Mouse (Mus musculus) NIH3T3 (cell line): ENCODE measurements around the gene Tmbim1.
"Not testable (repeated sequence)": the region's sequence is repeated elsewhere in the genome, so short reads cannot be mapped to it uniquely, and the experiment has no call there.

Experiments used
- DNase-seq: peaks from one replicate; pipeline ENCODE4 v3.0.0-alpha.2; 2012; ENCODE audit warnings: low read depth

The Tmbim1 gene

DNA sequence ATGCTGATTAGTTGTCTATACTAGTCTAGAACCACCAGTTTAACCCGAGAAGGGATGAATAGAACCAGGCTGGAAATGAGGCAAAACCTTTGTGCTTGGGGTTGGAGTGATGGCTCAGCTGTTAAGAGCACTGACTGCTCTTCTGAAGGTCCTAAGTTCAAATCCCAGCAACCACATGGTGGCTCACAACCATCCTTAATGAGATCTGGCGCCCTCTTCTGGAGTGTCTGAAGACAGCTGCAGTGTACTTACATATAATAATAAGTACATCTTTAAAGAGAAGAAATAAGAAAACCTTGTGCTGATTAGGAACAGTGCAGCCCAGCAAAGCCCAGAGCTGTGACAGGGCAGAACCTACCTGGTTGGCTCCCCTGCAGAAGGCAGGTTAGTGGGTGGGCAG, 21.5 kb upstream of the Tmbim1 start:
- DNase-seq: not testable (repeated sequence)

DNA sequence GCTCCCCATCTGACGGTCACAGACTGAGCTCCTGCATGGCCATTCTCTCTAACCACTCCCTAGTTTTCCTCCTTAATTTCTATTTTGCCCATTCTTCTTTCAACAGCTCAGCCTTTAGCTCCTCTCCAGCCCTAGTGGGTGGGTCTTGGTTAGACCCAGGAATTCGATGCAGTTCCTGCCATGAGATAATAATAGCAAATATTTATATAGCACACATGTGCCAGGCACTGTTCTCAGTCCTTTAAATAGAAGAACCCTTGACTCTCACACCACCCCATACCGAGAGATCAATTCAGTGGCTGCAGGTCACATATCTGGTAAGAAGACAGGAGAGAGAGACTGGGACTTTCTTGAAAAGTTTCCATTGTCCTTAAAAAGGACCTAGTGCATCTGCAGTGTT, 16.0 kb upstream of the Tmbim1 start:
- no peak for DNase-seq

DNA sequence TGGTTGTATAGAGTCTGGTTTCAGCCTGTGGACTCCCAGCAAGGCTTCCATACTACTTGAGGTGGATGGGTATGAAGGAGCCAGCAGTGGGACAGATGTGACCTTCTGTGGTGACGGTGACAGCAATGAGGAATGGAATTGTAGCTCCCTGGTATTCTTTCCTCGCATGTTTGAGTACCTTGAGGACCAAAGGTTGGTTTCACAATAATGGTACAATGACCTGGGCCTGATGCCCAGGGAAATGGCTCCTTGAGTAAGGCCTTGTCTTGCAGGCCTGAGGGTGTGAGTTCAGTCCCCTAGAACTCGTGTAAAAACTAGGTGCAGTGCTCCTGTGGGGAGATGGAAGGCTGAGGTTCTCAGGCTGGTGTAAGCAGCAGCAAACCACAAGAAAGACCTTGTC, 13.3 kb upstream of the Tmbim1 start:
- DNase-seq: no peak

DNA sequence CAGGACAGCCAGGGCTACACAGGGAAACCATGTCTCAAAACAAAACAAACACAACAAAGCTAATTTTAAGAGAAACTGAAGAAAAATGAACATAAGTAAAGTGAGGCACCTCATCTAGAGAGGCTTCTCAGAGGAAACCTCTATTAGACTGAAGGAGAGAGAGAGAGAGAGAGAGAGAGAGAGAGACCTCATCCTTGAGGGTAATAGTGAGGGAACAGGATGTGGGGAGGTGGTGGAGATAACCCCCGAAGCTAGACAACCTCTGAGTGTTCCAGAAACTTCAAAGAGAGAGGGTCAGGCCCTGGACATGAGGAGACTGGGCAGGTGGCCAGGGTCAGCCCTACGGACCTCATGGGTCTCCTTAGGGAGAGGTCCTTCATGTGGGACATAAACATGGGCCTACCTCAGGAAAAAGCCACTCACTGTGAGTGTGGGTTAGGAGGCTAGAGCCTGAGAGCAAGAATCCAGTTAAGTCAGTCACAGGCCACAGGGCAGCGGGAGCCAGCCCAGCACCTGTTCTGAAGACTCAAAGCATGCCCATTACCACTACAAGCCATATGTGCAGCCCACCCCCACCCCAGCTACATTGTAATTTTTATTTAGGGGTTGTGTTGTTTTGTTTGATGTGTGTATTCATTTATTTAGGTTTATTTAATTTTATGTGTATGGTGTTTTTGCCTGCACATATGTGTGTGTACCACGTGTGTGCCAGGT, 10.8 kb upstream of the Tmbim1 start:
- DNase-seq: no peak

DNA sequence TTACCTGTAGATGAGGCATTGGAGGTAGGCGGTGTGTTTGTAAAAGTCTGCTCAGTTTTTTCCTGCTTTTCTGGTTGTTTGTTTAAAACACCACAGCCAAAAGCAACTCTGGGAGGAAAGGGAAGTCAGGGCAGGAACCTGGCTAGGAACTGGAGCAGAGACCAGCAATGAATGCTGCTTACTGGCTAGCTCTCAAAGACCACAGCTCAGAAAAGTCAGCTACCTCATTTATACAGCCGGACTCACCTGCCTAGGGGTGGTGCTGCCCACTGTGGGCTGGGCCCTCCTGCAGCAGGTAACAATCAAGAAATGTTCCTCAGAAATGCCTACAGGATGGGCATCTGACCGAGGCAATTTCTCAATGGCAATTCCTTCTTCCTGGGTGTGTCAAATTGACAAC, 9.4 kb upstream of the Tmbim1 start:
- DNase-seq: no peak

DNA sequence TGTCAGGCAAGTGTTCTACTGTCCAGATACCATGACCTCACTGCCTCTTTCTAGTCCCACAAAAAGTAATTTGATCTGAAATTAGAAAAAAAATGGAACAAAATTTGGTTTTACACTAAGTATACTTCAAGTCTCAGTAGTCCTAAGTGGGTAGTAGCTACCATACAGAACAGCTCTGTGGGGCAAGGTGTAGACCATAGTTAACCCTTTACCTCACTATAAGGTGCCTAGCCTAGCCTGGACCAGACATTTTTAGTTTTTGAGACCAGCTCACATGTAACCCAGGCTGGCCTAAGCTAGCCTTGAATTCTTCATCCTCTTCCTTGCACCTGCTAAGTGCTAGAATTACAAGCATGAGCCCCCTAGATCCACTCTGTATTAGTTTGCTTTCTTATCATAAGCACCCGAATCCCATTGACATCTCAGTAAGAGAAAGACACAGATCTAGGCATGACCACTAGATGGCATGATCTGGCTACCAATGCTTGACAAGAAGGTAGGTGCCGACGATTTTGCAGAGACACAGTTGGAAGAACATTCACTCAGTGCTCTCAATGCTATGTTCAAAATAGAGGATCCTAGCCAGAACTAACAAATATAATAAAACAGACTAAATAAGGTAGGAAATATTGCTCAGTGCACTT, 7.7 kb upstream of the Tmbim1 start:
- peak; percentile 91 for DNase-seq

DNA sequence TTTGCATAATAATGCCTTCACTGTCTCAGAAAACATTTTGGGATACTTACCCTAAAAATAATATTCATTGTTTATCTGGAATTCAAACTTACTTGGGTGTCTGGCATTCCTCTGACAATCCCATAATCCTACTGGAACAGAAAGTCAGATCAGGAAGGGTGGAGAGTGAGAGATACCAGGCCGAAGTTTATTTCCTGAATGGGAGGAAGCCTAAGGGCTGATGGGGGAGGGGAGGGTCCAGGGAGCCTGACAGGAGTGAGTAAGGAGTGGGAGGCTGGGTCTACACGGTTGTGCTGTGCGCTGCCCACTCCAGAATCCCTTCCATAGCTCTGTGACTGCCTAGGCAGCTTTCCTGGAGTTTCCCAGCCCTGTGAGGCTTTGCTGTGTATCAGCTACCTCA, 4.3 kb upstream of the Tmbim1 start:
- DNase-seq: no peak

DNA sequence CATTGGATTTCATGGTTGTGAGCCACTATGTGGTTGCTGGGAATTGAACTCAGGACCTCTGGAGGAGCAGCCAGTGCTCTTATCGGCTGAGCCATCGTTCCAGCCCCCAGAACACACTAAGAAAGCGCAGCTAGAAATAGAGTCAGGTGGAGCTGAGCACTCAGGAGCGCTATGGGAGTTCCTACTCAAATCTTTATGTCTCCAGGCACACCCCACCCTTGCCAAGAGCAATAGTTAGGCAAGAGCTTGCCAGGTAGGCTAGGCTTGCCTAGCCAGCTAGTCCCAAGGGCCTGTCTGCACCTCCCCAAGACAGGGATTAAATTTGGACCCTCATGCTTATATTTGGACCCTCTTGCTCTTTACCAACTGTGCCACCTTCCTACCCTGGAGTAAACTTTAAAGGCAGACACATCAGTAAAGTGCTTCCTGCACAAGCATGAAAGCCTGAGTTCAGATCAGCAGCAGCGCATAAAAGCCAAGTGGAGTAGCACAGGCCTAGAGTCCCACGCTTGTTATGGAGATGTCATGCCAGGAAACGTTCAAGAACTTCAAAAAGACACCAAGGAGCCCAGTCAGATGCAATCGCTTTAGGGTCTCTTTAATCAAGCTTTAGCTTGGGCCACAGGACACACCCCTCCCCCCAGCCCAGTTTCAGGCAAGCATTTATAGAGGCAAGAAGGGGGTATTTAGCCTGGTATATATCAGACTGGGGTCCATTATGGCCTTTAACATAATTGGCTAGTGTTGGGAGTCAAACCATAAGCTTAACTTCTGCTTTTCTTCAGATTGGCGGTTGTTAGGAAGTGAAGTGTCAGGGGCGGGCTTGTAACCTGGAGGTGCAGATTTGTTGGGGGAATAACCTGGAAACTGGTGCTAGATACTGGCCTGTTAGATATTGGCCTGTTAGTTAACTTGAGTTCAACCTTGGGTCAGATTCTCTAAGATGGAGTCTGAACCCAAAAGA, 2.9 kb upstream of the Tmbim1 start:
- no peak for DNase-seq

DNA sequence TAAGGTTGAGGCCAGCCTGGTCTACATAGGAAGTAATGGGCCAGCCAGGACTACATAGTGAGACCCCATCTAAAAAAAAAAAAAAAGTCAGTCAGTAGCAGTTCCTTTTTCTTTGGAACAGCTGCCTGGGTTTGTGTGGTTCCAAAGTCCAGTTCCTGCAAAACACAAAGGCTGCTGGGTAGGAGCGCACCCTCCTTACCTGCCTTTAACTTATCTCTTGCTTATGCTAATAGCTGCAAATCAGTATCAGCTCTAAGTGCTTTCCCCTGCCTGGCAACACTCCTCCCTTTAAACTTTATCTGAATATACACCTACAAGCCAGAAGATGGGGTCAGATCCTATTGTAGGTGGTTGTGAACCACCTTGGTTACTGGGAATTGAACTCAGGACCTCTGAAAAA, 1.7 kb upstream of the Tmbim1 start:
- no peak for DNase-seq

DNA sequence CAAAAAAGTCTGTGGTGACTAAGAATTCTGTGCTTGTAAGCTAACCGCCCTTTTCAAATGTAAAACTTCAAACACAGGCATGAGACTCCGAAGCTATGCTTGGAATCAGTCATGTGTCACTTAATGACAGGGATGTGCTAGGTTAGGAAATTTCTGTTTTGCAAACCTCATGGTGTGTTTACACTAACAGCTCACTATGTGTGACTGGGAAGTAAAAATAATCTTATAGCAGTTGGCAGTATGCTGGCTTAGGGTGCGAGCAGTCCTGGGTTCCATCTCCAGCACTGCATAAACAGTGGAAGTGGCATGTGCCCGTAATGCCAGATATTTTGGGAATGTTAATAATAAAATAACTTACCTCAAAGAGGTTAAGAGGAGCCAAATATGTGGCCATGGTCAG, 476 bp downstream of the Tmbim1 start:
- DNase-seq: no peak

DNA sequence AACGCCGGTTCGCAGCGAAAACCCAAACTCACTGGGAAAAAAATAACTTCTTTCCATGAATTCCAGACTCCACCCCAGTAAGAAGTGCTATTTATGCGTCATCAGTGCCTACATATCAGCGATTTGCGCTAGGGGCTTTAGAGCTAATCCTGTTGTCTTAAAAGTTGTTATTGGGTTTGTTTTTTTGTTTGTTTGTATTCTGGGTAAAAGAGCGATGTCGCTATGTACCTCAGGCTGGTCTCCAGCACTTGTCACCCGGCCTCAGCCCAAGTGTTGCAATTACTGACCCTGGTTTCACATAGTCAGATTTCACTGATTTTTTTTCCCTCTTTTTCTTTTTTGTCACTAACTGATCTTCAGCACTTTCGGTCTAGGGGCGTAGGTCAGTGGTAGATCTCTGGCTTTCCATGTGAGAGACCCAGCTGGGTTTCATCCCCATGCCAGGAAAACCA, 1.1 kb downstream of the Tmbim1 start:
- no peak for DNase-seq

DNA sequence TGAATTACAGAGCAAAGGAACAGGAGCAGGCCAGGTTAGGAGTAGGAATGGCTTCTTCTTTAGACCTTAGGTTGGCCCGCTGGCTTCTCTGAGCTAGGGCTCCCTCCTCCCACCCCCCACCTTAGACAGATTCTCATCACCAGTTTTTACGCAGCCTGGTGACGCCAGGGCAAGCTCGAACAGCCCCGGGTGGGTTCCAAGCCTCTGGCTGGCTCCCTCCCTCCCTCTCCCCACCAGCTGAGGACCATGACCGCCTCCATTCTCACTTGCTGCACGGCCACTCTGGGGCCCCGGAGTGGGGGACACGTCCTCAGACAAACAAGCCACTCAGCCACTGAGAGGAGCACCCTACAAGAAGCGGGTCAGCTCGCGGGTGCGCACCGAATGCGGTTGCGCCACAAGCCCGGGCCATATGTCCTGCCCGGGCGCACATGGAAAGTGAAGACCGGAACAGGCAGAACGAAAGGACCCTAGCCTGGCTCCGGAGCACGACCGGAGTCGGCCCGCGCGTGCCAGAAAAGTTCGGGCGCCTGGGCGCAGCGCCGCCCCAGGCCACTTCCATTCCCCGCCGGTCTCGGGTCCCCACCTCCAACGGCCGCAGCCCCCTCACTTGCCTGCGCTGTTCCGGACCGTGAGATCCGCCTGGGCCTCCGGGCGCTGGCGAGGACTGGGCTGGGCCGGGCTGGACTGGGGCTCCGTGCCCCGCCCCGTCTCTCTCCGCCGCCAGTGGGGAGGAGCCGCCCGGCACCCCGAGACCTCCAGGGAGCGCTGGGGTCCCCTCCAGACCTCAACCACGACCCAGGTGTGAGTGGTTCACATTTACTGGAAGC, 1.7 kb downstream of the Tmbim1 start:
- DNase-seq: peak; percentile 84

DNA sequence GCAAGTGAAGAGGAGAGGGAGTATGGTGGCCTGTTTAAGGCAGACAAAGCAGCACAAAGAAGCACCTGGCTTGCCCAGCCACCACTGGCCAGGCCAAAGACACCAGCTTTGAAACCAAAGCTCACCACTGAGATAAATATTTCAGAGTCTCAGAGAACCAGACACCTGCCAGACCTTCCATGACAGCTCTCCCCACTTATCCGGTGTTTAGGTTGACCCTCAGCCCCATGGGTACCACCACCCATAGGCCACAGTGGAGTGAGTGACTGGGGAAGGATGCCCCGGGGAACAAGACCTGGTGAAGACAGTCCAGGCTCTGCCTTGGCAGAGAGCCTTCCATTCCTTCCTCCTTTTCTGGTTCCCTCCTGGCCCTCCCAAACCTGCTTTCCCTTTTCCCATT, 2.6 kb downstream of the Tmbim1 start:
- DNase-seq: no peak

DNA sequence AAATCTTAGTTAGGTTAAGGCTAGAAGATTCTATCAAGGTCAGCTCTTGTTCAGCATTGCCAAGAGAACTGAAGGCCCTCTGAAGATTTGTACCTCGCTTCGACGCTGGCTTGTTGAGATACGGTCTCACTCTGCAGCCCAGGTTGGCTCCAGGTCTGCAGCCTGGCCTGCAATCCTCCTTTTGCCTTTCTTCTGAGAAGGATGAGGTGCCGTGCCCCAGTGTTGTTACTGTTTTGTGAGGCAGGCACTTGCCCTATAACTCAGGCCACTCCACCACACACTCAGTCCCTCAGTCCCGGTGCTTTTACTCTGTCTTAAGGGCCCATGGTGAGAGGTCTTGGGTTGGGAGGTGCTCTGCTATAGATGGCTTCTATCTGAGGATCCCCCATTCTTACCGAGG, 3.2 kb downstream of the Tmbim1 start:
- no peak for DNase-seq

DNA sequence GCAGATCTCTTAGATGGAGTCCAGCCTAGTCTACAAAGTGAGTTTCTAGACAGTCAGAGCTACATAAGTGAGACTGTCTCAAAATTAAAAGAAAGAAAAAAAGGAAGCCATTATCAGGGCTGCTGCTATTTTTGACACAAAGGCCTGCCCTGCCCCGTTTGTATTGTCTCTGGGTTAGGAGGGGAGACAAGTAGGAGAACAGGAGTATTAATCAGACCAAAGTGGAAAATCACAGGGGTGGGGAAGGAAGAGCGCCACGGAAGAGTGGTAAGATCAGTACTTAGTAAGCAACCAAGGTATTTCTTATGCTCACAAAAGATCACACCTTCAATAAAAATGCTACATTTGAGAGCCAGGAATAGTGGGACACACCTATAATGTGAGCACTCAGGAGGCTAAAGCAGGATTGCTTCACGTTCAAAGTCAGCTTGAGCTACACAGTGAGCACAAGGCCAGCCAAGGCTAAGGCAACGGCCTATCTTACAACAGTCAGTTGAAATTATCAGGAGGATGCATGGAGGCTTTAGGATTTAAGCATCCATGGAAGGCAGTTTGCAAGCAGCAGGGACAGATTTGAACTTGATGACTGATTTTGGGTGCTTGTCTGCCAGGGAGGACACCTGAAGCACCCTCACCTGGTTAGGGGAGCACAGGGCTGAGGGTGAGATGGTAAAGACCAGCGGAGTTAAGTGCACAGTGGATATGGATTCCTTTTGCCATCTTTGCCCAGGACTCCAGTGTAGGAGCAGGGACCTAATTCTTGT, 4.9 kb downstream of the Tmbim1 start:
- no peak for DNase-seq

DNA sequence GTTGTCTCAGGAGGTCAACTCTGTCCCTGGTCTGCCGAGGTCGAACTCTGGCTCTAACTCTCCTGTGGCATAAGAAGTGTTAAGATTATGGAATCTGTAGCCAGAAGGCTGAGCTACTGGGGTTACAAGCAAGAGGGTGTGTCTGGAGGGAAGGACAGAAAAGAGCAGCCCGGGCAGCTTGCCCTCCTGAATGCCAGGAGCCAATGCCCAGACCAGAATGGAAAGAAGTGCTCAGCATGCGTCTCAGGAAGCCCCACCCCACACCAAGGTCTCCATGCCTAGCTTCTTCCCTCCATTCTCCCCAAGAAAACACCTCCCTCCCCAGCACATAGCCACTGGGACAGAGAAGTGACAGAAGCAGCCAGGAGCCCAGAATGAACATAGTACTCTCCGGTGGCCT, 6.4 kb downstream of the Tmbim1 start:
- DNase-seq: peak; percentile 59

DNA sequence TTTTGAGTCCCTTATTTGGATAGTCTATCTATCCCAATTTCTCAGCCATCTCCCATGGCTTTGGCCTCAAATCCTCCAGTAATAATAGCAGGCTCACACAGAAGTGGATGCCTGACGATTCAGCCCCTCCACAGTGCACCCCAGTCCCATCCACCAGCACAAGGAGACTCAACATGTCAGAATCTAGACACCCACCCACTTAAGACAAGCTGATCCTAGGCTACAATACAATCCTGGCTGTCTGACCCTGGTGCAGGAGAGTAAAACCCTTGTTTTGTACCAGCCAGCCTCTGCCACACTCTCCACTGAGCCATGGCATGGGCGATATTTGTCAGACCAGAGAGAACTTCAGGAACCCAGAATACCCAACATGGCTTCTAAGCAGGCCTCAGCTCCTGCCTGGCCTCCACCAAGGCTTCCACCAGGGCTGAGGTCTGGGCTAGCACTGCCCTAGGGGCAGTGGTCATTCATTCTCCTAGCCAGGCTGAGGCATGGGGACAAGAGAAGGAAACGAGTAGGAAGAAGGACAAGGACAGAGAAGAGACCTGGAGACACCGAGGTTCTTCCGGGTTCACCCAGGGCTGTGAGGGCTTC, 7.2 kb downstream of the Tmbim1 start:
- DNase-seq: no peak

DNA sequence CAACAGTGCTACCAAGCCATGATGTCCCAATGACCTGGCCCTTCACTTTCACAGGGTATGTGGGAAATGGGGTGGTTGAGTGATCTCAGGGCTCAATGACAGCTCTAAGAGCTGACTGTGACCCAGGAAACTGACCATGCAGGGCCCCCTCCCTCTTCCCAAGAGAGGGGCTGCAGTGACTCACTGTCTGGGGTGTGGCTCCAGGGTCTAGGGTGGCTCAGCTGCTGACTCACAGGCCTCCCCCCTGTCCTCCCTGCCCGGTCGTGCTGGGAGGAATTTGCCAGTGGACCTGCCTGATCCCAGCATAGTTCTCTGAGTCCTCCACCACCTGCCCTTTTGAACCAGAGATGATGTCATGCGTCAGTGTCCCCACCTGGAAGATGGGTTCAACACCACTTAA, 8.2 kb downstream of the Tmbim1 start:
- peak; percentile 64 for DNase-seq

DNA sequence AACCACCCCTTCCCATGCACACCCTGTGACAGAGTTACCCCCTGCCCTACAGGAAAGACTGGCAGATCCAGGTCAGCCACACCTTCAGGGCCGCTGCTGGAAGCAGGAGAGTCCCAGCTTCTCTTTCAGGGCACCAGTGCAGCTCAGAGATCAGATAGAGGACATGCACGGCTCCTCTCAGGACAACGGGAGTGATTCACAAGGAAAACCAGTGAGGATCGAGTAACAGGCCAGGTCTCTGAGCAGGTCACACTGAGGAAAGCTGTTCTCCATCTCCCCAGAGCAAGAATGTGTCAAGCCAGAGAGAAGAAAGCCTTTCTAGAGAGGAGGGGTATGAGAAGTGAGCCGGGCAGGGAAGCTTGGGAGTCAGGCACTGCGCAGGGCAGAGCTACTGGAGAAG, 8.9 kb downstream of the Tmbim1 start:
- peak; percentile 50 for DNase-seq

DNA sequence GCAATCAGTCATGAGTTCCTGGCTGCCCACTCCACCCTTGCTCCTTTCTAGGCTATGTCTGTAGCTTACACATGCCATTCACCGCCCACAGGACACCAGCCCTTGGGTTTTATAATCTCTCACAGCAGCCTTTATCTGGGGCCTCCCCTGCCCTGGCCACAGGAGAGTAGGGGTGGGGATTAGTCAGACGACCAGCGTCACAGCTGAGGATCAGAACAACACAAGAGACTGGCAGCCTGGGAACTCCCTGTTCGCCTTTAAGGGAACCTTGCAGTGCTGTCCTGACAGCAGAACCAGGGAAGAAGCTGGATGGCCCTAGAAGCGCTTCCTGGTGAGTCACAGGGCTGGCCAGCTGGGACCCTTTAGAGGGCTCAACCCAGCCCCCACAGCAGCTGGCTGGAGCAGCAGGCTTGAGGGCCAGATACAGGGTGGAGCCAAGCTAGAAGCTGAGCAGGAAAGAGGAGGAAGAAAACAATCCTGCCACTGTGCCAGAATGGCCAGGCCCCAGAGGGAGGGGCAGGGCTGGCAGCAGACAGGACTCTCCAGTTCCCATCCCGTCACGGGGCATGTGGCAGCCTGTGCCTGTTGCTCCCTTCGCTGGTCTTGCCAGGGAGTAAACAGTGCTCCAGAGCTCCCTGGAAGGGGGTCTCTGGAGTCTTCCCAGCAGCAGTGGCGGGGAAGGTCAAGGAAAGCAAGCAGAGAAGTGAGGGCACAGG, 9.8 kb downstream of the Tmbim1 start:
- DNase-seq: peak; percentile 97
